Mouse (Mus musculus) embryo, embryonic 11.5 days (tissue): ENCODE results near the gene Dnajc1.

Source experiments
- DNase-seq: peaks from one replicate; pipeline ENCODE4 v3.0.0-alpha.2; 2012; ENCODE audit warnings: low read depth, low spot score

The Dnajc1 gene

GRCm38 (mm10) chr2:18300949-18301348 lies 91.7 kb downstream of the Dnajc1 start:
- no peak for DNase-seq

- no peak for DNase-seq
Observed at GRCm38 (mm10) chr2:18285175-18285574, 107.5 kb downstream of the Dnajc1 start.

DNA sequence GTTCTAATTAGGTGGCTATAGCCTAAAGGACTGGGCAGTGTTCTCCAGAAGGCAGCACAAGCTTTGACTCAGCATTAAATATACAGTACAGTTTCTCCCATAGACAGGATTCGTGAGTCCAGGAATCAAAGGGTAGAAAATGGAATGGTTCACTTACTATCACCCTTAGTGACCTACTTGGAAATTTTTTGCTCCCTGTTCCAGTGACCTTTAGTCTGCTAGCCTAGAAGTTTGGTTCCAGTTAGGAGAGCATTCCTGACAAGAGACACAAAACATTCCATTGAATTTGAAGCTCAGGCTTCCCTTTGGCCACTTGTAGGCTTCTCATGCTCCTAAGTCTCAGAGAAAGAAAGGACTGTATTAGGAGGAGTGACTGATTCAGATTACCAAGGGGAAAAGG lies 126.9 kb downstream of the Dnajc1 start:
- no peak for DNase-seq

DNA sequence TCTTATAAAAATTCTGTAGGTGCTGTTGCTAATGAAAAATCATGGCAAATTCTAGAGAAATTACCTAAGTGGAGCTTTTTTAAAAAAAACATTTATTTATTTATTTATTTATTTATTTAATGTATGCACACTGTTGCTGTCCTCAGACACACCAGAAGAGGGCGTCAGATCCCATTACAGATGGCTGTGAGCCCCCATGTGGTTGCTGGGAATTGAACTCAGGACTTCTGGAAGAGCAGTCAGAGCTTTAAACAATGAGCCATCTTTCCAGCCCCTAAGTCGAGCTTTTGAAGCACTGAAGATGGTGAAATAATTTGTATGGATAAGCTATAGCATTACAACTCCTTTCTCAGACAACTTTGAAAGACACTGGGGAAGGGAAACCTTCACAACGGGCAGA lies 128.1 kb downstream of the Dnajc1 start:
- no peak for DNase-seq

- no peak for DNase-seq
Observed at GRCm38 (mm10) chr2:18262298-18262697, 130.3 kb downstream of the Dnajc1 start.

- no peak for DNase-seq
Observed at GRCm38 (mm10) chr2:18249224-18249623, 143.4 kb downstream of the Dnajc1 start.

- DNase-seq: no peak
Observed at GRCm38 (mm10) chr2:18235524-18235923, 157.1 kb downstream of the Dnajc1 start.

DNA sequence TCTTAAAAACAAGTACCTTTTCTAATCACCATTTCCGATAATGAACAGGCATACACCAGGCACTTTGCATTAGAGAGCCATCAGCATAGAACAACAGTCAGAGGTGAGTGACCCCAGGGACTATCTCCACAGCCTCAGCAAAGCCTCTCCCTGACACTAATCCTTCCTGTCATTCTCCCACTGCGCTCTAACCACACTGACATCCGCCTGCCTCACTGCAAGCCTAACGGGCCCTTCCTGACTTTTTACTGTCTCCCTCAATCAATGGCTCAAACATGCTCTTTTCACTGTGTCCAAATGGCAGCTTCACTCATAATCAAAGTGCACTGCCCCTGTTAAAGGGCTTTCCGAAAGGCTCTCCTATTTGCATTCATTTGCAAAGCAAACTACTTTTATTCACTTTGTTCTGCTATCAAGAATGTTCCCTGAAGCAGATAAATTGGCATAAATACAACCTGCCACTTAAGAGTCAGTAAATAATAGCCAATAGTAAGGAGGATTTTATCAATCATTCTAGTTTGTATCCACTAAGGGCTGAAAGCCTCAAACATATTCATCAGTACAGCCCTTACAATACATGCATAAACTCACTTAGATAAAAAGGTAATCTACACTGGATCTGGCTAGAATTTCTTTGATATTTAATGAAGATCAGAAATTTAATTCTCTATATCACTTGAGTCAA lies 159.6 kb downstream of the Dnajc1 start:
- no peak for DNase-seq

DNA sequence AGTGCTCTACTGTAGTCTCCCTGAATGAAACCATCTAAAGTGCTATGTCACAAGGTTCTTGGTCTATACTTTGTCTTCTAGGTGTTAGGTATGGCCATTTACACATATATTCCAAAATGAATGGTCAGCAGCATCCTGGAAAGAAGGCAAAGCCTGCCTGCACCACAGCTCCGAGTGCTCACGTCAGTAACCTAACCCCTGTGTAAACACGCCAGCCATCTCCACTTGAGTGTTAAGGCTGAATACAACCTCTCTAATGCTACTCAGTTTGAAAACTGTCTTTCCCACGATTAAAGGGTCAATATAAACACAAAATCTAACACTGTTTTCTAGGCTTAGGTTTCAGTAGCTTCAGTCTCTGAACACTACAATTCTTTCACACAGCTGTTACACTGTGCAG lies 161.5 kb downstream of the Dnajc1 start:
- no peak for DNase-seq

DNA sequence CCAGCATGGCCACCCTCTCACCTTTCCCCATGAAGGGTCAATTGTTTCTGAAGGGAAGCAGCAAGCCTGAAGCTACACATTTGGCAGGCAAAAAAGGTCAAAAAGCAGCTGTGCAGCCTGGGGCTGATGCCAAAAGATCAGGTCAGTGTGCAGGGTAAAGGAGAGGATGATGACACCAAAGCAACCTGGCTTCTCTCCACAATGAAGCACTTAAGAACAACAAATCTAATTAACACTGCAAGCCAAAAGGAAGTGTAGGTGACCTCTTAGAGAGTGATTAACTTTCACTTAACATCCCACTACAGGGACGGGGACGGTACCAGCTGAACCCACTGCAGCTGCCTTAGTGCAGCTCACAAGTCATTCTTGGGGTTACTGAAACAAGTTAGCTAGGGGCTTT lies 163.4 kb downstream of the Dnajc1 start:
- no peak for DNase-seq

- DNase-seq: no peak
Observed at GRCm38 (mm10) chr2:18228486-18229062, 164.1 kb downstream of the Dnajc1 start.

DNA sequence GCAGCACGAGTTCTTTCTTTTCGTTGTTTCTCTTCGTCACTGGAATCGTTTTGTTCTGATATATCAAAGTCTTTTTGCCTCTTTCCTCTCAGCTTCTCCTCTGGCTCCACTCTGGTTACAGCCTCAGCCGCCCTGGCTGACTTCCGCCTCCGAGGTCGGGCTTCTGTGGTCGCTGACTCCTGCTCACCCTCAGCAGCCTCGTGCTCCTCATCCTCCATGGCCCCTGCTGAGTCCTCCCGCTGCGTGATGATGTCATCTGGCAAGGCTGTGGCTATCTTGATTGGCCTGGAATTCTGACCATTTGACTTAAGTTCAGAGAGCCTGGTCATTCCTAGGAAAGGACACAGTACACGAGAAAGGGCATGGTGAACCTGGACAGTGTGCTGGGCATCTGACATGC lies 173.1 kb downstream of the Dnajc1 start:
- no peak for DNase-seq

- DNase-seq: no peak
Observed at GRCm38 (mm10) chr2:18219136-18219535, 173.5 kb downstream of the Dnajc1 start.

DNA sequence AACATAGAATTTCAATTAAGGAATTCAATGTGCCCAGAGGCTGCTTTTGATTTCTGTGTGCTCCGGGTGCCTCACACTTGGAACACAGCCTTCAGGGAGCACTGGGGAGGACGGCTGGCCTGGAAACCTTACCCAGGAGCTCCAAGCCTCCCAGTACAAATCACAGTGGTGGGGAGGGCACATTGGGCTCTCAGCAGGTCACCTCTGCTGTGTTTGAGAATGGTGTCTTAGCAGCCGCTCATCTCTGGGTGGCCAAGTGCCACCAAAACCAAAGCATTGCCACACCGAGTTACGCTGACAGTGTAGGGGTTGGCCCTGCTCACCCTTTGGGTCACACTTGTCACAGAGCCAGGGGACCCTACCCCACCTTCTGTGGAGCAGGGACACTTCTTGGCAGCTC lies 174.1 kb downstream of the Dnajc1 start:
- no peak for DNase-seq

GRCm38 (mm10) chr2:18217867-18218266 lies 174.8 kb downstream of the Dnajc1 start:
- no peak for DNase-seq

DNA sequence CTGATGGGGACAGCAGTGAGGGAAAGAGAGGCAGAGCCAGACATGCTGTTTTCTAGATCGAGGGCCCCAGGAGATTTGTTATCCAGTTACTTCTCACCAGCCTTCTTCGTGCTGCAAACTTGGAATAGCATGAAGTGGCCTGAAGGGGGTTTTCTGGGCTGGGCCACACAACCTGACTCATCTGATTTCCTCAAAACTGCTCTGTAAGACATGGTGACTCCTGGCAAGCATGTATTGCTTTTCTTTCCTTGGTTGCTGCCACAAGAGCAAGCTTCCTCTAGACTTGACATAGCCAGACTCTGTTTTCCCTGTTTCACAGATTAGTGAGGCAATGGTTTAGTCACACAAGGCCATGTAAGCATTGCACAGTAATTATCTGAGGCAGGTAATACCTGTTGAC lies 178.6 kb downstream of the Dnajc1 start:
- DNase-seq: no peak

DNA sequence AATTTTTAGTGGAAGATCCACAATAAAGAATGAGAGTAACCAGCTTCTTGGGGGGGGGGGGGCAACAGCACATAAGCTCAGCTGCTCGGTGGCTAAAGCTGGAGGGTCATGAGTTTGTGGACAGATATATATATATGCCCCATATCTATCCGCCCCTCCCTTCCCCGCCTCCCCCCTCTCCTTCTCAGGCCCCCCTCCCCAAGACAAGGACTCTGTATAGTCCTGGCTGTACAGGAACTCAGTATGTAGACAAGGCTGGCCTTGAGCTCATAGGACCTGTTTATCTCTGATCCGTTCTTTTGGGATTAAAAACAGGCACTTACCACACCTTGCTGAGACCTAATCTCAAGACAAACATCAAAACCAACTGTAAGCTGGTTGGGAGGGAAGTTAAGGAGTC lies 182.7 kb downstream of the Dnajc1 start:
- no peak for DNase-seq

- DNase-seq: no peak
Observed at GRCm38 (mm10) chr2:18209211-18209823, 183.3 kb downstream of the Dnajc1 start.

- DNase-seq: no peak
Observed at GRCm38 (mm10) chr2:18208578-18208977, 184.1 kb downstream of the Dnajc1 start.

- DNase-seq: no peak
Observed at GRCm38 (mm10) chr2:18206811-18207210, 185.8 kb downstream of the Dnajc1 start.

DNA sequence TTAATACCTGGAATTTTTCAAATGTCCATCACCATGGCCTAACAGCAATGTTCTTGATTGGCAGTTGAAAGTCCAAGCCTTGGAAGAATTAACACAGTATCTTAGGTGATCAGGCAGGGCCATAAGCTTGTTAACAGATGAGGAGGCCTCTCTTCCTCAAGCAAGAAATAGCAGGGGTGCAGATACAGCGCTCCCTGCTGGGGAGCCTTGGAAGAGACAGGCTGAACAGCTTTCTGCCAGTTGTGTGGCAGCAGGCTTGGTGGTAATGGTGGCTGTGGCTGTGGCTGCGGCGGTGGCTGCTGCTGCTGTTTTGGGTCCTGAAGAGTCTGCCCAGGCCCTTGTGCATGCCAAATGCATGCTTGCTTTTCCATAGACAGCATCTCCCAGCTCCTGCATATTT lies 187.5 kb downstream of the Dnajc1 start:
- peak; percentile 37 for DNase-seq

DNA sequence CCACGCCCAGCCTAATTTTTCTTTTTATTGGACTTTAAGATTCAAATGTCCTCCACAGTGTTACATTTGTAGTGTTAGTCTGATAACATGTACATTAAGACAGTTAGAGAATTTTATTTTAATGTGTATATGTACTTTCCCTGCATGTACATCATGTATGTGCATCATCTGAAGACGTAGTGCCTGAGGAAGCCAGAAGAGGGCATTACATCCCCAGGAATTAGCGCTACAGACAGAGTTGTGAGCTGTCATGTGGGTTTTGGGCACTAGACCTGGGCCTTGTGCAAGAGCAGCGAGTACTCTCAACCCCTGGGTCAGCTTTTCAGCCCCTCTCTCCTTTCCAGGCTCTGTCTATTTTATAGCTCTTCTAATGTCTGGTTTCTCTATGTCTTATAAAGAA lies 189.7 kb downstream of the Dnajc1 start:
- no peak for DNase-seq

- no peak for DNase-seq
Observed at GRCm38 (mm10) chr2:18201820-18202462, 190.7 kb downstream of the Dnajc1 start.
